Mouse (Mus musculus) limb, embryonic 13.5 days (tissue): ENCODE measurements around the gene Cfap126. TPM values are rescaled to one million over a fixed set of nuclear protein-coding genes. Genes with fewer than 3 reads are reported as not detected.
A peak's percentile ranks its signal among the peaks of the same experiment; 100 is the strongest.

Experiments used
- ATAC-seq: fragments of 200-750 bp; cut with Nextera tagmentation; 2 replicates; pipeline ENCODE4 v1.8.0; 2017; ENCODE audit warnings: low read depth, moderate number of reproducible peaks, moderate TSS enrichment; ENCODE audit not compliant: low FRiP score
- H3K27ac ChIP-seq: fragments of 300-500 bp; sonication (generic); 2 replicates; pipeline ENCODE4 v1.5.1; 2015; ENCODE audit warnings: inconsistent platforms, mild to moderate bottlenecking, moderate library complexity
- H3K27me3 ChIP-seq: fragments of 300-500 bp; sonication (generic); 2 replicates; pipeline ENCODE4 v1.6.1; 2015; ENCODE audit warnings: mild to moderate bottlenecking, inconsistent platforms
- H3K36me3 ChIP-seq: fragments of 300-500 bp; sonication (generic); 2 replicates; pipeline ENCODE4 v1.6.1; 2015; ENCODE audit warnings: inconsistent platforms, mild to moderate bottlenecking, moderate library complexity
- H3K4me1 ChIP-seq: fragments of 300-500 bp; sonication (generic); 2 replicates; pipeline ENCODE4 v1.6.1; 2015; ENCODE audit warnings: inconsistent platforms
- H3K4me2 ChIP-seq: fragments of 300-500 bp; sonication (generic); replicated peaks from 2 replicates; pipeline ENCODE4 v1.6.1; 2015; ENCODE audit warnings: inconsistent platforms, mild to moderate bottlenecking, moderate library complexity
- H3K4me3 ChIP-seq: fragments of 300-500 bp; sonication (generic); 2 replicates; pipeline ENCODE4 v1.5.1; 2015; ENCODE audit warnings: moderate library complexity, mild to moderate bottlenecking, inconsistent platforms
- H3K9ac ChIP-seq: fragments of 300-500 bp; sonication (generic); 2 replicates; pipeline ENCODE4 v1.6.1; 2015; ENCODE audit warnings: mild to moderate bottlenecking, inconsistent platforms
- H3K9me3 ChIP-seq: fragments of 300-500 bp; sonication (generic); 2 replicates; pipeline ENCODE4 v1.6.1; 2016; ENCODE audit warnings: inconsistent platforms
- whole genome bisulfite sequencing: fragments of 180-500 bp; shearing (Covaris S2); methylation state at CpG from one replicate; pipeline ENCODE4 v1.1.7; 2015; 5-methylcytosine and 5-hydroxymethylcytosine counted together
- polyA plus RNA-seq: library from polyadenylated mRNA; unstranded; fragments of >200 nt; fragmentation: Nextera tagmentation; extraction: Ambion mirVana; gene quantifications from 2 replicates; pipeline ENCODE4 v1.2.1, GENCODE M21; 2015

Cfap126 gene
- polyA plus RNA-seq, 1 experiment from 2014 or later: 1.5 TPM

DNA sequence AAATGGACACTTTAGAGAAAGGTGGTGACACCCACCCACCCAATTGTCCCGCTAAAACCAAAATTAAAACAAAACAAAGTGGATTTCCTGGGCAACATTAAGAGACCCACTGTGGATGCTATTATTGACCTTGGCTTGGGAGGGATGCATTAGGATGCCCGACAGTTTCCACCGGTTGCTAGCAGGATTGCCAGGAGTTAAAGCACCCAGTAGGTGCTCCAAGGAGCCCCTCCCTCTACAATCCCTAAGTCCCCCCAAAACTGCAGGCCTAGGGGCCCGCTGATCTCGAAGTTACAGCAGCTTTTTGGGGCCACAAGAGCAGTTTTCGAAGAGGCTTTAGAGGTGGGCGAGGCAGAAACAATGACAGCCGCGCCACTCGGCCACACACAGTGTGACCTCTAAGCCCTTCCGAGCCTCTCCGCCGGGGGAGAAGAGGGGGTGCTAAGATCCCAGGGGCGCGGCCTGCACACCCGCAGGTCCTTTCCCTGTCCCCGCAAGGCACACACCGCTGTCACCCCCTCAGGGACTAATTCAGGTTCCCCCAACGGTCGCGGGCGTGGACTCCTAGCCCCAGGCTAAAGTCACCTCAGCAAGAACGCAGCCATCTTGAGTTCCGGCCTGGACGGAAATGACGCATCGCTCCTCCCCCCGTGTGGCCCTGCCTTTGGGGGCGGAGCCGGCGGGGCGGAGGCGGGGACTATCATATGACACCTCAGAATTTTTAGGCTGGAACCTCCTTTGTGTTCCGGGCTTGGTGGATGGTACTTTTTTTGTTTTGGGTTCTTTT, 36.4 kb downstream of the Cfap126 start, which contains the start of the genes Sdhc and Mpz:
Gene Sdhc (minus strand): TSS at position 630 of the 787 bp plus-strand sequence.
Gene Mpz (plus strand): TSS at position 738 of the 787 bp plus-strand sequence.
- Histone ChIP-seq H3K27me3 (no peaks in the 10 kb centered on the region), H3K4me1 (peaks cover 13% of the 10 kb centered on the region), H3K4me2 (peak within 1 kb of the TSS; percentile 89), H3K27ac (peak within 1 kb of the TSS; percentile 78), H3K36me3 (peaks cover 10% of the 10 kb centered on the region), H3K9ac (peak within 1 kb of the TSS; percentile 94), H3K4me3 (peak within 1 kb of the TSS; percentile 97), H3K9me3 (no peaks in the 10 kb centered on the region)
- WGBS: under 1% methylated on average over 34 of the region's 34 CpGs
- peak; percentile 96 for ATAC-seq

DNA sequence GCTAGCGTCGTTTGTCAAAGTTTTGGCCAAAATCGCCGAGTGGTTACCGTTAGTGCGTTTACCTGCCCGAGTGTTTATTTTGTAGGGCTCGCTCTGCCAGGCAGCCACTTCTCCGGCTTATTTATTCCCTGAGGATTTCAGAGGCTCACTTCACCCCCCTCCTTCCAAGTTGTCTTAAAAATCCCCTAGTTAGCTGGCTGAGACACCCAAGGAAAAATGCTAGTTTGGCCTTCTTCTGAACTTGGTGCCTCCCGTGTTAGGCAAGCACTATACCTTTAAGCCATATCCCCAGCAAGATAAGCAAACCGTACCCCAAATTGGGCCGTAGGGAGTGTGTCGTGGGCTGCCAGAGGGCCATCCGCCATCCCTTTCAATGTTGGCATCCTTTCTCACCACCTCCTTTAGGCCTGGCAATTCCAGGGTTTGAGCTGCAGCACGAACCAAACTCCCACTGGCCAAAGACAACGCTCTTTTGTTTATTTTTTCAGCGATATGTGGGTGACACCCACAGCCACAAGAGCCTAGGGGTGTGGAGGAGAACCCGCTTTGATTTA, 37.2 kb downstream of the Cfap126 start:
- peak overlapping the region; percentile 94 for H3K9ac ChIP-seq
- peak; percentile 29; the same call in 1 of the 2 replicates for ATAC-seq
- H3K9me3 ChIP-seq: no peaks in the 10 kb centered on the region
- 3% methylated on average over 18 of the region's 18 CpGs for WGBS
- peak overlapping the region; percentile 78 for H3K27ac ChIP-seq
- H3K4me1 ChIP-seq: peaks cover 13% of the 10 kb centered on the region
- H3K27me3 ChIP-seq: peaks cover 3% of the 10 kb centered on the region; the same call in 1 of the 2 replicates
- H3K4me2 ChIP-seq: peak overlapping the region; percentile 89
- H3K36me3 ChIP-seq: peaks cover 2% of the 10 kb centered on the region
- H3K4me3 ChIP-seq: peak overlapping the region; percentile 97

DNA sequence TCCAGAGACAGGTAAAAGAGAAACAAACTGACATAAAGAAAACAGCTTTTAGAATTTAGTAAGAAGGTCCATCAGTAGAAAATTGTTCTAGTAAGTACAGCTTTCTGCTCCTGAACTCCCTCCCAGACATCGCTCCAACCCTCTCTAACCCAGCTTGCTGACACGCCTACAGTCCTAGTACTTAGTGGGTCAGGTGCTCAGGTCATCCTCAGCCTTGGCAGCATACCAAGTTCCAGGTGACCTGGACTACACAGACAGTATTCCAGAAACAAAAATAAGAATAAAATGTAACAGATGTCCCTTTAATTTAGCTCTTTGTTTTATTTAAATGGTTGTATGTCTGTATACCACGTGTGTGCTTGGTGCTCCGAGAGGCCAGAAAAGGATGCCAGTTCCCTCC, 38.2 kb downstream of the Cfap126 start:
- Histone ChIP-seq H3K27ac (no peak overlapping the region), H3K9me3 (no peaks in the 10 kb centered on the region), H3K36me3 (no peaks in the 10 kb centered on the region), H3K9ac (no peak overlapping the region), H3K27me3 (peaks cover 13% of the 10 kb centered on the region), H3K4me1 (peaks cover 13% of the 10 kb centered on the region), H3K4me2 (no peak overlapping the region), H3K4me3 (no peak overlapping the region)
- no peak for ATAC-seq
- 80% methylated on average over 4 of the region's 4 CpGs for WGBS

DNA sequence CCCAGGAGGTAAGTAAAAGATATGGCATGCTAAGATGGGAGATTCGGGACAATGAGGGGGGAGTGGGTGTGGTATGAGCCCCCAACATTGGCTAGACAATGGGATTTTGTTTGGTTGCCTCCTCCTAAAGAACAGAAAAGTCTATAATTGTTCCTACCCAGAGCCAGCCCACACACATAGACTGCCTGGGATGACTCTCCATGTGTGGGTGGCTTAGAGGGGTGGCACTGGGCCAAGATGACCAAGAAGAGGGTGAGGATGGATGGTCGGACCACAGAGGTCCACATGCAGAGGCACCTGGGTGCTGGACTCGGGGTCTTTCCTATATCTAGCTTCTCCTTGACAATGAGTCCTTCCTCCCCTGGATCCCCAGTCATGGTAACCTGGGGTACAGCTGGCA, 42.9 kb downstream of the Cfap126 start:
- H3K36me3 ChIP-seq: no peaks in the 10 kb centered on the region
- H3K4me2 ChIP-seq: no peak overlapping the region
- H3K27me3 ChIP-seq: peaks cover 55% of the 10 kb centered on the region

DNA sequence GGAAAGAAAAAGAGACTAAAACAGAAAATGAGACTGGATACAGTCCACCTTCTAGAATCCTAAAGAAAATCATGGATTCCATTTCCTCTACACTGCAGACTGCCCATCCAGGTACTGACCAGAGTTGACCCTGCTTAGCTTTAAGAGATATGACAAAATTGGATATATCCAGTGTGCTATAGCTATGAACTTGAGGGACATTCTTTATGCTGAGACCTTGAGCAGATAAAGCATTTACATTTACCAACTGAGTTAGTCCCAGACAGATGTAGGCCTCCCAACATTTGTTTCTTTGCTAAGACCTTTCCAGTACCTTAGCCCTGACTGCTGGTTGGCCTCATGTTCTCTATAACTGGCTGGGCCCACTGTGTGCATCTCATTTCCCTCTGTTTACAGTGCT, 44.2 kb downstream of the Cfap126 start:
- peaks cover 9% of the 10 kb centered on the region; the same call in 1 of the 2 replicates for H3K4me1 ChIP-seq
- peaks cover 56% of the 10 kb centered on the region for H3K27me3 ChIP-seq
- H3K9me3 ChIP-seq: no peaks in the 10 kb centered on the region
- no peak overlapping the region for H3K4me3 ChIP-seq
- no peak overlapping the region for H3K9ac ChIP-seq
- no peak for ATAC-seq
- H3K27ac ChIP-seq: no peak overlapping the region
- no peaks in the 10 kb centered on the region for H3K36me3 ChIP-seq
- no peak overlapping the region for H3K4me2 ChIP-seq

More for the DNA sequence above, 42.9 kb downstream of the Cfap126 start:
- Histone ChIP-seq H3K27ac (no peak overlapping the region), H3K9ac (no peak overlapping the region), H3K4me3 (no peak overlapping the region), H3K4me1 (peaks cover 9% of the 10 kb centered on the region; the same call in 1 of the 2 replicates), H3K9me3 (no peaks in the 10 kb centered on the region)
- ATAC-seq: no peak
- 77% methylated on average over 3 of the region's 3 CpGs for WGBS

DNA sequence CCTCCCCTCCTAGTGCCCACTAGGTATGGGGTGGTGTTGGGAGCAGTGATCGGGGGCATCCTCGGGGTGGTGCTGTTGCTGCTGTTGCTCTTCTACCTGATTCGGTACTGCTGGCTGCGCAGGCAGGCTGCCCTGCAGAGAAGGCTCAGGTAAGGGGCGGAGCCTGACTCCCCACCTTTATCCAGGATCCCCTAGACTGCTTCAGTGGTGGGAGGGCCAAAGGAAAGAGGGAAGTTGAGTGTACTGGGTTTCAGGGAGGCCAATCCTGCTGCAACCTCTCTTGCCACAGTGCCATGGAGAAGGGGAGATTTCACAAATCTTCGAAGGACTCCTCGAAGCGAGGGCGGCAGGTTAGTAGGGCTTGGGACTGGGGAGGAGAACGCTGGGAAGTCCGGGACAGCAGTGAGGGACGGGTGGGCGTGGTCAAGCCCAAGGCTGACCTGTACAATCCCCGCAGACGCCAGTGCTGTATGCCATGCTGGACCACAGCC, 45.8 kb downstream of the Cfap126 start:
- no peaks in the 10 kb centered on the region for H3K36me3 ChIP-seq
- no peaks in the 10 kb centered on the region for H3K9me3 ChIP-seq
- peak overlapping the region; percentile 58 for H3K4me2 ChIP-seq
- H3K4me3 ChIP-seq: peak overlapping the region; percentile 29
- peaks cover 9% of the 10 kb centered on the region; the same call in 1 of the 2 replicates for H3K4me1 ChIP-seq
- peaks cover 58% of the 10 kb centered on the region for H3K27me3 ChIP-seq
- H3K9ac ChIP-seq: peak overlapping the region; percentile 31; the same call in 1 of the 2 replicates
- H3K27ac ChIP-seq: no peak overlapping the region
- no peak for ATAC-seq
- 5% methylated on average over 15 of the region's 15 CpGs for WGBS

DNA sequence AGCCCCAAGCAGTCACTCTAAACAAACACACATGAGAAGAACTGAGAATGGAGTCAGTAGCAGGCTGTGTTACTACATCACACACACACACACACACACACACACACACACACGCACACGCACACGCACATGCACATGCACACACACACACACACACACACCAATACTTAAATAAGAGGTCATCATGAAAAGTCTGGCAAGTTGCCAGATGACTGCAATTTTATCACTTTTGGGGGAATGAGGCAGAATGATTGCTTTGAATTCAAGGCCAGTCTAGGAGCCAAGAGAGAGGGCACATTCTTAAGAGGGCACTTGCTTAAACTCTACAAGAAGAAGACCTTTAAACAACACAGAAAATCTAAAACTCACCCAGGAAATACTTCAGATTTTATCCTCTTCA, 48.8 kb downstream of the Cfap126 start:
- 82% methylated on average over 3 of the region's 3 CpGs for WGBS
- H3K36me3 ChIP-seq: no peaks in the 10 kb centered on the region
- H3K4me1 ChIP-seq: peaks cover 9% of the 10 kb centered on the region; the same call in 1 of the 2 replicates
- no peak overlapping the region for H3K4me2 ChIP-seq
- H3K9ac ChIP-seq: no peak overlapping the region
- H3K9me3 ChIP-seq: no peaks in the 10 kb centered on the region
- peaks cover 42% of the 10 kb centered on the region for H3K27me3 ChIP-seq
- H3K27ac ChIP-seq: no peak overlapping the region
- no peak overlapping the region for H3K4me3 ChIP-seq
- no peak for ATAC-seq

DNA sequence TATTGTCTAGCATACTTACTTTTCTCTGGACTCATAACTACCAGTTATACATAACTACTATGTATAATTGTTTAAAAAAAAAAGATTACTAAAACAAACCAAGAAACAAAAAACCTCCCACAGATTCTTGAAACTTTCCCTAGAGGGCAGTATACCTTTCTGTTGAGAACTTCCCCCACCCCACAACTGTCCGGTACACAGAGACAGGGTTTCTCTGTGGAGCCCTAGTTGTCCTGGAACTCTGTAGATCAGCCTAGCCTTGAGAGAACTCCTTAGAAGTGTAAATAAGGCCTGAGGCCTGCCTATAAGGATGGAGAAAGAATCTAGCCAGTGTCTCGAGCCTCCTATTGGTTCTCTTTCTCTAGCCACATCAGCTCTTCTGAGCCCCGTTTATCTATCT, 50.5 kb downstream of the Cfap126 start:
- 38% methylated on average over 3 of the region's 3 CpGs for WGBS
- Histone ChIP-seq H3K27me3 (peaks cover 25% of the 10 kb centered on the region), H3K36me3 (no peaks in the 10 kb centered on the region), H3K4me3 (no peak overlapping the region), H3K9me3 (no peaks in the 10 kb centered on the region), H3K27ac (no peak overlapping the region), H3K9ac (no peak overlapping the region), H3K4me1 (peaks cover 9% of the 10 kb centered on the region; the same call in 1 of the 2 replicates), H3K4me2 (no peak overlapping the region)
- ATAC-seq: no peak

DNA sequence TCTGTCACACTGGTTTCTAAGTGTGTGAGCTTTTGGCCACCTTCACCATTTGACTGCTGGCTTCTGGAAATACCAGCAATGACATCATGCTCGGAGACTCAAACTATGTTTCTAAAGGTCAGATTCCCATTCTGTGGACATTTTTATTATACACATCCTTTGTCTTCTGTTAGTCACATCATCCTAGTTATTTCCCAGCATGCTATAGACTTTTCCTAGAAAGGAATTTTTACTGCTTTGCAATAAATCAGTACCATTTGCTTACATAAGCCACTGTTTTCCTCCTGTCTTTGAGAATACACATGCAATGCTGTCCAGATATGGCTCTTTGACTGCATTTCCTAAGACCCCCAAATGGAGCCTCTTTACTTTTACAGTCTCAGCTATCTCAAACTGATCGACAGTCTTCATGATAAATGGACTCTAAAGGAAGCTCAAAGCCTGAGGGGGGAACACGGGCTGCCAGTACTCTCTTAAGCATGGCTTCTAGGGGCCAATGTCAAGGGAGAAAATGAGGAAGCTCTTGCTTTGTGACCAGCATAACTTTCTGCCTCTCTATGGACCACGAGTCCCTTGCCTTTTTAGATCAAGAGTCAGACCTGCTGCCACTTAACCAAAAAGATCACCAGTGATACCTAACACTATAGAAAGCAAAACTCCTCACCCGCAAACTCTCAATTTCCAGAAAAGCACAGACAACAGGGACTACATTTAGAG, 52.1 kb downstream of the Cfap126 start:
- Histone ChIP-seq H3K9me3 (no peaks in the 10 kb centered on the region), H3K4me2 (no peak overlapping the region), H3K27me3 (peaks cover 10% of the 10 kb centered on the region), H3K36me3 (no peaks in the 10 kb centered on the region), H3K27ac (no peak overlapping the region), H3K4me3 (no peak overlapping the region), H3K4me1 (no peaks in the 10 kb centered on the region), H3K9ac (no peak overlapping the region)
- ATAC-seq: no peak
- WGBS: 67% methylated on average over 5 of the region's 5 CpGs

DNA sequence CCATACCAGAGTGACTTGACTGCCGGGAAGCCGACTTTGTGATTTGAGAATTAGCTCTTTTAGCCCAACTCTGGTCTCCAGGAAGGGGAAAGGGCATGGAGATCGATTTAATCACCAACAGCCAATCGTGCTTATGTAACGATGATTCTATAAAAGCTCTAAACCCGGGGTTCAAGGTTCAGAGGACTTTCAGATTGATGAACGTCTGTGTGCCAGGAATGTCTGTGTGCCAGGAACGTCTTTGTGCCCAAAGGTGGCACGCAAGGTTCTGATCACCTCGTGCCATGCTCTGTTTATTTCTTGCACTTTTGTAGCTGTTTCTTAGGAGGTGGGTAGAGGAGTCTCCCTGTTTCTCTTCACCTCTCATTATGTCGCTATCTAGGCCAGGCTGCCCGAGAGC, 55.2 kb downstream of the Cfap126 start:
- no peak overlapping the region for H3K27ac ChIP-seq
- H3K27me3 ChIP-seq: no peaks in the 10 kb centered on the region; the same call in 1 of the 2 replicates
- WGBS: 85% methylated on average over 12 of the region's 12 CpGs
- no peaks in the 10 kb centered on the region for H3K36me3 ChIP-seq
- no peaks in the 10 kb centered on the region for H3K4me1 ChIP-seq
- ATAC-seq: no peak
- no peak overlapping the region for H3K4me3 ChIP-seq
- H3K9me3 ChIP-seq: no peaks in the 10 kb centered on the region
- H3K9ac ChIP-seq: no peak overlapping the region
- H3K4me2 ChIP-seq: no peak overlapping the region

DNA sequence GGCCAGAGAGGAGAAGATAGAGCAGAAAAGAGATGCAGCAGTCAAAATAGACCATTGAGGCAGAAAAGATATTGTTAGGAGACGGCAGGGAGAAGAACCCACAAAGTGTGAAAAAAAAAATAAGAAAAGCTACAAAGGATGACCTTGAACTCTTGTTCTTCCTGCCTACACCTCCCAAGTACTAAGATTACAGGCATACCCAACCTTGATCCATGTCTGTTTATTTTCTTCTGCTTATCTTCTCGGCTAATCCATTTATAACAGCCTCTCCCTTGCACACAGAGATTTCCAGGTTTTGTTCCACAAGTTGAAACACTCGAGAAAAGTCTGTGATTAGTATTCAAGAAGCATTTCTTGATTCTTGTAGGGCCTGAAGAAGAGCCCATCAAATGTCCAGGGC, 56.2 kb downstream of the Cfap126 start:
- WGBS: 68% methylated on average over 3 of the region's 3 CpGs
- Histone ChIP-seq H3K4me3 (no peak overlapping the region), H3K9ac (no peak overlapping the region), H3K36me3 (no peaks in the 10 kb centered on the region), H3K4me1 (no peaks in the 10 kb centered on the region), H3K27ac (no peak overlapping the region), H3K9me3 (no peaks in the 10 kb centered on the region), H3K27me3 (no peaks in the 10 kb centered on the region; the same call in 1 of the 2 replicates), H3K4me2 (no peak overlapping the region)
- ATAC-seq: no peak

DNA sequence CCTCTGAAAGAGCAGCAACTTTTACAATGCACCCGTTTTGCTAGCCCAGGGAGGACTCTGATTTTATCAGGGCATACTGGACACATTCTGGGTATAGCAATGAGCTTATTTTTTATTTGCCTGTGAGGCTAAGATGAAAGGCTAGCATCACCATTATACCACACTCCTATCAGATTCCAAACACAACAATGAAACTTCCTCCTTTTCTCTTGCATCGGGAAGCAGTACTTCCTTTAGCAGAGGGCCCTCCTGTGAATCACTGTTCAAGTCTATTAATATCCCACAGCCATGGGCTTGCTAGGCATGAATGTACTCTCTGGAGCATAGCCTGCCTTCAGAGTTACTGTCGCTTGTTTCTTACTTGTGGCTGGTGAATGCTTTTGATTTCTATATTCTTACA, 57.4 kb downstream of the Cfap126 start:
- H3K36me3 ChIP-seq: no peaks in the 10 kb centered on the region
- no peak overlapping the region for H3K4me3 ChIP-seq
- no peaks in the 10 kb centered on the region for H3K4me1 ChIP-seq
- WGBS: 68% methylated on average over 3 of the region's 3 CpGs
- no peak for ATAC-seq
- H3K4me2 ChIP-seq: no peak overlapping the region
- H3K27me3 ChIP-seq: no peaks in the 10 kb centered on the region; the same call in 1 of the 2 replicates
- no peak overlapping the region for H3K27ac ChIP-seq
- no peaks in the 10 kb centered on the region for H3K9me3 ChIP-seq
- H3K9ac ChIP-seq: no peak overlapping the region
